Mouse (Mus musculus): Measurements from ENCODE around the gene Myh10. TPM values are rescaled to one million over a fixed set of nuclear protein-coding genes. Genes with fewer than 3 reads are reported as not detected.

Gene Myh10
- polyA plus RNA-seq, 1 experiment from 2014 or later = 161 TPM

DNA sequence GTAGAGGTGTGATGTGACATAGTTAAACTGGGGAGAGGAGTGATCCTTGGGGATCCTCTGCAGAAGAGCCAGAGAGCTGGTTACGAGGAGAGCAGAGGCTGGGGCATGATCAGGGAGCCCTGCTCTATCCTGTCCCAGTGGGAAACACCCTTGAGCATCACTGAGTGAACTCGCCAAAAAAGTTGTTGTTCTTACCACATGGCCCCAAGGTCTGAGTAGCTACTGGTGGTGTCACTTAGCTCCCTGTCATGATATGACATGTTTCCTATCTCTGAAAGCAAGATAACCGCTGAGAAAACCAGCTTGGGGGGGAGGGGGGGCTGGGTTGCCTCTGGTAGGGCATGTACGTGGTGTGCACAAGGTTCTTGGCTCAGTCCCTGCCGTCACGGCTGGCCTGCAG lies 70.3 kb downstream of the Myh10 start:
- WGBS = 82% methylated on average over 6 of the region's 6 CpGs
- H3K36me3 ChIP-seq (replicated peaks) = peaks cover 96% of the 10 kb centered on the region
- no peaks in the 10 kb centered on the region for H3K27me3 ChIP-seq (replicated peaks; ENCODE audit: low read depth, poor library complexity, severe bottlenecking)
- no peak overlapping the region for H3K27ac ChIP-seq (replicated peaks)
- H3K4me1 ChIP-seq = peaks cover 3% of the 10 kb centered on the region
- H3K4me3 ChIP-seq = no peak overlapping the region
- DNase-seq (ENCODE audit: low spot score) = no peak
- no peaks in the 10 kb centered on the region for H3K9me3 ChIP-seq

DNA sequence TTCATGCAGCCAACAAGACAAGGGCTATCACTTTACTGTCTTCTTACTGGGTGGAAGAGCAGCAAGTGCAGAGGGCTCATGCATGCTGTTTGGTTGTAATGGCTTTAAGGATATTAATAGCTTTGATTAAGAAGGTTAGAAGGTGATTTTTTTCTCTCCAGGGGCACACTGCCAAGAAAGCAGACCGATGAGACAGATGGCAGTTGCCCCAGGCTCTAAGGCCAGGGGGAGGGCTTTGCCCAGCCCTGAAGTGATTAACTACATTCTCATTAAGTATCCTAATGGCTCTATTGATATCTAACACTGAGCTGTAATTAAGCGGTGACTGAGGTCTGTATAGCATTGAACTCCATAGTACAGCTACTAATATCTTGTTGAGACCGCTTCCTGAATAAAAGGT lies 73.3 kb downstream of the Myh10 start:
- 85% methylated on average over 3 of the region's 3 CpGs for WGBS
- no peak overlapping the region for H3K4me3 ChIP-seq
- H3K27me3 ChIP-seq (replicated peaks; ENCODE audit: low read depth, poor library complexity, severe bottlenecking) = no peaks in the 10 kb centered on the region
- peaks cover 100% of the 10 kb centered on the region for H3K36me3 ChIP-seq (replicated peaks)
- H3K27ac ChIP-seq (replicated peaks) = no peak overlapping the region
- no peak for DNase-seq (ENCODE audit: low spot score)
- H3K9me3 ChIP-seq = no peaks in the 10 kb centered on the region
- H3K4me1 ChIP-seq = no peaks in the 10 kb centered on the region

DNA sequence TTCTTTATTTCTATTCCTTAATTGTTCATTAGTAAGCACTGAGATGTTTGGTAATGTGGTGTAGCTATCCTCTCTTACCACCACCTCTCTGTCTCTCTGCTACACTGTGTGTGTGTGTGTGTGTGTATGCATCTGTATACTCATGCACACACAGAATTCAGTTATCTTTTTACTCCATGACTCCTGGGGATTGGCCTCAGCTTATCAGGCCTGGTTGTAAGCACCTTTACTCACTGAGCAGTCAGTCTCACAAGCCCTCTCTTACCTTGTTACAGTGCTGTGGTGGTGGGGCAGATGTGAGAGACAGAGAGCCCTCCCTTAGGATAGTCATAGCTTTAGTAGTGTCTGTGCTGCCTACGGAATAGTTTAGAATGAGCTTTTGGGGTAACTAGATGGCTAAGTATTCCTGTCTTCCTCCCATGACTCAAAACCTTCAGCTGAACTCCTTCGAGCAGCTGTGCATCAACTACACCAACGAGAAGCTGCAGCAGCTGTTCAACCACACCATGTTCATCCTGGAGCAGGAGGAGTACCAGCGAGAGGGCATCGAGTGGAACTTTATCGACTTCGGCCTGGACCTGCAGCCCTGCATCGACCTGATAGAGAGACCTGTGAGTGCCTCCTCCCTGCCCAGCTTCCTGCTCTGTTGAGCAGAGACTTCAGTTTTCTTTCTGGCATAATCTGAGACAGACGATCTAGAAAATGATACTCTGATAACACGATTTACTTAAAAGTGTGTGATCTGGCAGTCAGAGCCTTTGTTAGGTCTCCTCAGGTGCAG lies 76.6 kb downstream of the Myh10 start:
- peaks cover 100% of the 10 kb centered on the region for H3K36me3 ChIP-seq (replicated peaks)
- no peaks in the 10 kb centered on the region for H3K4me1 ChIP-seq
- no peak for DNase-seq (ENCODE audit: low spot score)
- WGBS = 93% methylated on average over 10 of the region's 10 CpGs
- H3K27me3 ChIP-seq (replicated peaks; ENCODE audit: low read depth, poor library complexity, severe bottlenecking) = no peaks in the 10 kb centered on the region
- no peaks in the 10 kb centered on the region for H3K9me3 ChIP-seq
- H3K4me3 ChIP-seq = no peak overlapping the region
- H3K27ac ChIP-seq (replicated peaks) = no peak overlapping the region

DNA sequence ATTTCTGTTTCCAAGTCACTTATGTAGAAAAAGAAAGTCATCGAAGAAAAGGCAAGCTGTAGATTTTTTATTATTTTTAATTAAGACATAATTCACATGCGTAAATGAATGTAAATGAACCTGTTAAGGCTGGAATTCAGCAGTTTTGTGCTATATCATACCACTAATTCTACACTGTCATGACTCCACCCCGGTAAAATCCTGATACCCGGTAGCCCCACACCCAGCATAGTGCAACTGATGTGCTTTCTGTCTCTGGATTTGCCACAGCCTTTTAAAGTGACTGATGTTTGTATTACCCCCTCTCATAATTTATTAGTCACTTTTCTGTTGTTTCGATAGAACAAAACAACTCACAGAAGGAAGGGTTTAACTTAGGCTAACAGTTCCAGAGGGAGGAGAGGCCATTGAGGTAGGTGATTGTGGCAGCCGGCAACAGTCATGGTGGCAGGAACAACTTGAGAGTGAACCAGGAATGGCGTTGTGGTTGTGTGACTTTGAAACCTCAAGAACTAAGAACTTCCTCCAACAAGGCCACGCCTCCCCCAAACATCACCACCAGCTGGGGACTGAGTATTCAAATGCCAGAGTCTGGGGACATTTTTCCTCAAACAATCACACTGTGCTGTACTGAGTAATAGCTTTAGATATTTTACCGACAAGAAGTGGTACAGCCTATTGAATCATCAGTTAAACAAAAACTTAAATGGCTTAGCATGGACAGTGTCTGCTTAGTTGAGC lies 78.6 kb downstream of the Myh10 start:
- Histone ChIP-seq H3K4me1 (no peaks in the 10 kb centered on the region), H3K36me3 (replicated peaks) (peaks cover 100% of the 10 kb centered on the region), H3K27ac (replicated peaks) (no peak overlapping the region), H3K4me3 (no peak overlapping the region), H3K9me3 (no peaks in the 10 kb centered on the region), H3K27me3 (replicated peaks; ENCODE audit: low read depth, poor library complexity, severe bottlenecking) (no peaks in the 10 kb centered on the region)
- WGBS = 94% methylated on average over 9 of the region's 9 CpGs
- DNase-seq (ENCODE audit: low spot score) = no peak

DNA sequence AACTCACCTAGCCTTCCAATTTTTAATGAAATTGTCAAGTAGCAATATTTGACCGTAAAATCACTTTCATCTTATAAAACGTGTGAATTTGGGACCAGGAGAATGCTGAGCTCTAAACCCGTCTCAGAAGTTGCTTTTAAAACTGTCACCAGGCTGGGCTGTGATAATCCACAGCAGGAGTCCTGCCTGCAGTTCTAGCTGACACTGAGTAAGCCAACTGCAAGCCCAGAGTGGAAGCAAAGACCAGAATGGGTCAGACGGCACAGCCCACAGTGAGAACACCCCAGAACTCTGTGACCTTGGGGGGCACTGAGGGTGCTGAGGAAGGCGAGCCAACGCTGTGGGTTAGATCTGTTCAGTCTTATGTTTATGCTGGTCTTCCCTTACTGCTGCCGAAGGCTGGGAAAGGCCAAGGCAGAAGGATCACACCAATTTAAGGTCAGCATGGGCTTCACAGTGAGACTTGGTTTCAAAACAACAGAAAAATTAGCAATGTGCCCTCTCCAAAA lies 84.8 kb downstream of the Myh10 start:
- H3K4me1 ChIP-seq = no peaks in the 10 kb centered on the region
- H3K36me3 ChIP-seq (replicated peaks) = peaks cover 99% of the 10 kb centered on the region
- no peak overlapping the region for H3K27ac ChIP-seq (replicated peaks)
- no peaks in the 10 kb centered on the region for H3K27me3 ChIP-seq (replicated peaks; ENCODE audit: low read depth, poor library complexity, severe bottlenecking)
- WGBS = 84% methylated on average over 7 of the region's 7 CpGs
- no peaks in the 10 kb centered on the region for H3K9me3 ChIP-seq
- H3K4me3 ChIP-seq = no peak overlapping the region
- DNase-seq (ENCODE audit: low spot score) = no peak

DNA sequence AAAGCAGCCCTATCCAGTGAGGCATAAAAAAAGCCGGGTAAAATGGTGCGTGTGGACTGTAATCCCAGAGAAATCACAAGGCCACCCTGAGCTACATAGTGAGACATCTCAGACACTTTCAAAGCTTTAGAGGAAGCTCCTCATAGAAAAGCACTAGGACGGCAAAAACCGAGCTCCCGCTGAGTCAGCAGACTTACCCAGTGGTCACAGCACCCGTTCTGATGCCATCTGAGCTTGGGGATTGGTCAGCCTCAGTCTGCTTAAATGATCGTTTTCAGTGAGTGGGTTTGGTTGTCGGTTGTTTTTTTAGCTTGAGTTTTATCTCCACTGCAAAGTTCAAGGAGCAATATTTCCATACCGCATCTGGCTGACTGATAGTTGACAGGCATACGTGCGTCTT lies 86.6 kb downstream of the Myh10 start:
- Histone ChIP-seq H3K4me1 (no peaks in the 10 kb centered on the region), H3K27me3 (replicated peaks; ENCODE audit: low read depth, poor library complexity, severe bottlenecking) (no peaks in the 10 kb centered on the region), H3K4me3 (no peak overlapping the region), H3K9me3 (no peaks in the 10 kb centered on the region), H3K27ac (replicated peaks) (no peak overlapping the region), H3K36me3 (replicated peaks) (peaks cover 99% of the 10 kb centered on the region)
- DNase-seq (ENCODE audit: low spot score) = no peak
- 89% methylated on average over 11 of the region's 11 CpGs for WGBS

DNA sequence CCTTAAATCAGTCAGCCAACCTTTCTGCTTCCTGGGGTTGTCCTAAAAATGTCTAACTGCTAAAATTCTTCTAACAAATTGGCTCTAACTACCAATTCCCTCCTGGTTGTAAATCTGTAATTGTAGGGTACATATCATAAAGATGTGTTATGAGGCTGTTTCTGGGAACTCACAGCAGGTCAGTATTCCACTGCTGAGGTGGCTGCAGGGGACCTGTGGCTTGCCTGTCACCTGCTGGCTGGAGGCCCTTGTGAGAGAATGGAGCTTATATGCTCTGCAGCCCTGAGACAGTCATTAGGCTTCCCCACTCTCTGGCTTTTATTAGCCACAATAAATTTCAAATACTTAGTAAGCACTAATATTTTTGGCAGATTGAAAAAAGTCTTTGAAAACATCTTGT lies 87.5 kb downstream of the Myh10 start:
- peaks cover 99% of the 10 kb centered on the region for H3K36me3 ChIP-seq (replicated peaks)
- no peak overlapping the region for H3K27ac ChIP-seq (replicated peaks)
- H3K9me3 ChIP-seq = no peaks in the 10 kb centered on the region
- no peaks in the 10 kb centered on the region for H3K27me3 ChIP-seq (replicated peaks; ENCODE audit: low read depth, poor library complexity, severe bottlenecking)
- no peaks in the 10 kb centered on the region for H3K4me1 ChIP-seq
- no peak for DNase-seq (ENCODE audit: low spot score)
- H3K4me3 ChIP-seq = no peak overlapping the region

DNA sequence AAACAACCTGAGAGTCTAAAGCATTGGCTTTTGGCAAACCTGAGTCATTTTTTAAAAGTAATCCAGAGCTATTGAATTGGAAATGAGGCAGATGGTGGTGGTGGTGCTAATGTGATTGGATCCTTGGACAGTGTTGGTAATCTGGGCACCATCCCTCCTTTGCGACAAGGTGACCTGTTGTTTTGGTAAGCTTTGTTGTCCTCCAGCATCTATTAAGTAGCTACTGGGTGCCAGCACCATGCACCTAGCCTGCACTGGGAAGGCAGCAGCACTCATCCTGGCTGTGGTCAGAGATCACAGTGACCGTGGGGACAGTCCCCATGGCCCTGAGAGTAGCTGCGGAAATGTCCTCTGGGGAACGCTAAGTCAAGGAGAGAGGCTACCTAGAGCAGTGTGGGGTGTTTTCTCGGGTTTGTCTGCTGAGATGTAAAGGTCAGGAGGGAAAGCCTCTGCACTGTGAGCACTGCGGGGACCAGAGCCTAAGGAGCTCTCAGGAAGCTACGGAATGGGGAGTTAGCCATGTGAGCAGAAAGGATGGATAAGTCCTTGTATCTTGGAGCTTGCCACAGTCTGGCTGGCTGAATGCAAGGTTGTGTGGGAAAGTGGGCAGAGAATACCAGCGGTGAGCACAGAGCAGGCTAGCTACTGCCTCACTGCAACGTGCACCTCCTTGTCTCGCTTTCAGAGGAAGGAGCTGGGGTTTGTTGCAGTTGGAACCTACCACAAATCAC lies 88.5 kb downstream of the Myh10 start:
- H3K27ac ChIP-seq (replicated peaks) = no peak overlapping the region
- DNase-seq (ENCODE audit: low spot score) = no peak
- H3K4me1 ChIP-seq = no peaks in the 10 kb centered on the region
- H3K4me3 ChIP-seq = no peak overlapping the region
- 91% methylated on average over 10 of the region's 10 CpGs for WGBS
- H3K9me3 ChIP-seq = no peaks in the 10 kb centered on the region
- H3K27me3 ChIP-seq (replicated peaks; ENCODE audit: low read depth, poor library complexity, severe bottlenecking) = no peaks in the 10 kb centered on the region
- H3K36me3 ChIP-seq (replicated peaks) = peaks cover 99% of the 10 kb centered on the region

DNA sequence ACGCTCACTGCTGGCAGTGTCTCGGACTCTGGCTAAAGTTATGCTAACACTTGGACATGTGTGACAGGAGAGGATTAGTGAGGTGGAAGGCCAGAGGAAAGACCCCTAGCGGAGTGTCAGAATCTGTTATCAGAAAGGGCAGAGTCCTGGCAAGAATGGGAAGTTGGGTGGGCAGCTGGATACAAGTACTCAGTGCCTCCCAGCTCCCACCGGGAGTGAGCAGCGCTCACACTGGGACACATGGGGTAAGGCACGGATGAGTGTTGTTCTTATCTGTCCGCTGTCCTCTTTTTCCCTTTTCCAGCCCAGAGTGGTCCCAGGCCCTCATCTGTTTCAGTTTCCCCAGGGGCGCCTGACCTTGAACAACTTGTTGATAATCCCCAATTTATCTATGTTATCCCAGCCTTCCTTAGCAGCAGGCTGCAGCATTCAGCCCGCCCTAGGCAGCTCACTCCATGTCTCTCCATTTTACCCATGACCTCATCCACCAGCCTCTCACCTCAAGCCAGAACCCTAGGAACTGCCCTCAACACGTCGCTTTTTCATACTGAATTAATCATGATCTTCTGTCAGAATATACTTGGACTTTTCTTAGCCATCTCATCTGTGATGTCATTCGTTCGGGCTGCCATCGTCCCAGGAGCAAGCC lies 89.2 kb downstream of the Myh10 start:
- Histone ChIP-seq H3K27ac (replicated peaks) (no peak overlapping the region), H3K36me3 (replicated peaks) (peaks cover 99% of the 10 kb centered on the region), H3K4me3 (no peak overlapping the region), H3K4me1 (no peaks in the 10 kb centered on the region), H3K27me3 (replicated peaks; ENCODE audit: low read depth, poor library complexity, severe bottlenecking) (no peaks in the 10 kb centered on the region), H3K9me3 (no peaks in the 10 kb centered on the region)
- WGBS = 88% methylated on average over 14 of the region's 14 CpGs
- DNase-seq (ENCODE audit: low spot score) = no peak

DNA sequence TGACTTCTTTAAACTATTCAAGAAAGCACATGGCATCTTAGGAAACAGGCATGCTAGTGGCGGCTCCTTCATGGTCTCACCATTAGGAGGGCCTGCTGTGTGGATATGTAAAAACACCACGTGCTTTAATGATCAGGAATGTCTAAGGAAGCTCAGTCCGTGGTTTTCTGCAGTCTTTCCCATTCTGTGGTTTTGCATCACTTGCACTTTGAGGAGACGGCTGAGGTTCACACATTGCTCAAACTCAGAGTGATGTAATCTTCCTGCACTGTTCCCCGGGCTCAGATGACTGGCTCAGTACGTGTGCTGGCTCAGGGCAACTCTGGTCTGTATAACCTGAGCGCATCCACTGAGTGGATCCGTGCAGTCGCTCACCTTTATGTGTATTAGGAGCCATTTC lies 91.0 kb downstream of the Myh10 start:
- H3K27me3 ChIP-seq (replicated peaks; ENCODE audit: low read depth, poor library complexity, severe bottlenecking) = no peaks in the 10 kb centered on the region
- WGBS = 92% methylated on average over 9 of the region's 9 CpGs

DNA sequence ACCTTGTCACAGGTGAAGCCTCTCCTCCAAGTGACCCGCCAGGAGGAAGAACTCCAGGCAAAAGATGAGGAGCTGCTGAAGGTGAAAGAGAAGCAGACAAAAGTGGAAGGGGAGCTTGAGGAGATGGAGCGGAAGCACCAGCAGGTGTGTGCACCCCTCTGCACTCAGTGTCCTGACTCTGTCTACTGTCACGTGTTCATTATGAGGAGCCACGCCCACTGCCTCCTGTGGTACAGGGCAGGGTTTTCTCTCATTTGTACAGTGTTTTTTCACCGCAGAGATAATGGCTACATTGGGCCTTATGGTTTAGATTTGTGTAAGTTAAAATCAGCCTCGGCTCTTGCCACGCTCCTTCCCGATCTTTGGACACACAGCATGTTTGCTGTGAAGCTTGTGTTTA lies 94.5 kb downstream of the Myh10 start:
- no peak for DNase-seq (ENCODE audit: low spot score)
- no peaks in the 10 kb centered on the region for H3K27me3 ChIP-seq (replicated peaks; ENCODE audit: low read depth, poor library complexity, severe bottlenecking)

More for the DNA sequence above, 91.0 kb downstream of the Myh10 start:
- H3K4me1 ChIP-seq = no peaks in the 10 kb centered on the region
- no peak for DNase-seq (ENCODE audit: low spot score)
- peaks cover 99% of the 10 kb centered on the region for H3K36me3 ChIP-seq (replicated peaks)
- H3K4me3 ChIP-seq = no peak overlapping the region
- no peaks in the 10 kb centered on the region for H3K9me3 ChIP-seq
- H3K27ac ChIP-seq (replicated peaks) = no peak overlapping the region

DNA sequence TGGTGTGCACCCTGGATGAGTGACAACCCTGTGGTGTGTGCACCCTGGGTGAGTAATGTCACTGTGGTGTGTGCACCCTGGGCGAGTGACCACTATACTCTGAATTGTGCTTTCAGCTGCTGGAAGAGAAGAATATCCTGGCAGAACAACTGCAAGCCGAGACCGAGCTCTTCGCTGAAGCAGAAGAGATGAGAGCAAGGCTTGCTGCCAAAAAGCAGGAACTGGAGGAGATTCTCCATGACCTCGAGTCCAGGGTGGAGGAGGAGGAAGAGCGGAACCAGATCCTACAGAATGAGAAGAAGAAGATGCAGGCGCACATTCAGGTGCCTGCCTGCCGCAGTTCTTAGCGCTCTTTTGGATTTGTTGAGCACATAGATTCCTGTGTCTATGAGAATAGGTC lies 95.9 kb downstream of the Myh10 start:
- 94% methylated on average over 9 of the region's 9 CpGs for WGBS
- Histone ChIP-seq H3K4me3 (no peak overlapping the region), H3K4me1 (no peaks in the 10 kb centered on the region), H3K27ac (replicated peaks) (no peak overlapping the region), H3K27me3 (replicated peaks; ENCODE audit: low read depth, poor library complexity, severe bottlenecking) (no peaks in the 10 kb centered on the region), H3K9me3 (no peaks in the 10 kb centered on the region), H3K36me3 (replicated peaks) (peaks cover 100% of the 10 kb centered on the region)
- no peak for DNase-seq (ENCODE audit: low spot score)

More for the DNA sequence above, 94.5 kb downstream of the Myh10 start:
- peaks cover 100% of the 10 kb centered on the region for H3K36me3 ChIP-seq (replicated peaks)
- no peaks in the 10 kb centered on the region for H3K4me1 ChIP-seq
- WGBS = 88% methylated on average over 8 of the region's 8 CpGs
- H3K27ac ChIP-seq (replicated peaks) = no peak overlapping the region
- no peaks in the 10 kb centered on the region for H3K9me3 ChIP-seq
- no peak overlapping the region for H3K4me3 ChIP-seq
